Comparison of ENCODE assay signal across 8 mouse cellular contexts in the genomic region with DNA sequence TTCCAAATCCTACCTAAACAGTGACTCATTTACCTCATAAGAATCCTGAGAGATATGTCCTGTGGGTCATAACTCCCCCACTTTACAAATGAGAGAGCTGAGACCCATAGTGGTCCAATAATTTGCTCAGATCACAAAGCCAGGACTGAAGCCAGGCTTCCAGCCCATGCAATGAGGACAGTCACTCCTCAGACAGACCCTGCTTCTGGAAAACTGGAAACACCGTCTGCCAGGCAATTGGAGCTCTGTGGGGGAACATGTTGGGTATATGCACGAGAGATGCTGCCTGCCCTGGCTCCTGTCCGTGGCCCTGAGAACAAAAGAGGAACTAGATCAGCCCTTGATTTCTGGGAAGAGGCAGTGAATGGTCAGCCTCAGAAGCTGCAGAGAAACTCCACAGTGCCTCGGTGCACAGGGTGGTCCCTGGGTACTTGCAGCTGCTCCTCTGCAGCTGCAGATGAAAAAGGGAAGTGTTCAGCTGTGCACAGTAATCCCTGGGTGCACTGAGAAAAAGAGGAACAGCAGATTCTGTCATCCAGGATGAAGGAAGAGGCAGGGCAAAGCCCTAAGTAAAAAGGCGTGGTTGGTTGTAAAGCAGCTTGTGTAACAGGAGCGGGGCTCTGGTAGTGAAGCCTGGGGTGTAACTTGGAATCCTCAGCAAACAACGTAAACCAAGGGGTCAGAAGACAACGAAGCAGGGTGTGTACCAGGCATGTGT. TPM values are rescaled to one million over a fixed set of nuclear protein-coding genes. Genes with fewer than 3 reads are reported as not detected.
DNase-seq lines count a peak whose midpoint lies in the region; ATAC-seq lines count a peak whose summit lies in the region.

No protein-coding gene starts in this region.

- H3K9ac ChIP-seq in embryonic facial prominence, embryonic 15.5 days: no peak overlapping the region

- 23% methylated on average over 8 of the region's 8 CpGs for WGBS in embryonic facial prominence, embryonic 15.5 days

- no peak overlapping the region for H3K4me2 ChIP-seq in embryonic facial prominence, embryonic 15.5 days (replicated peaks)

- DNase-seq in layer of hippocampus, adult 11-12 months (ENCODE audit: low spot score): peak; percentile 16
- no peak for DNase-seq in layer of hippocampus, adult 8-10 months (ENCODE audit: low spot score in 2 of 2)
- DNase-seq in MEL-GATA-1-ER (ENCODE audit: extremely low read depth, low read depth): peak; percentile 90
- DNase-seq in kidney, postnatal 14 days: no peak
- no peak for DNase-seq in adrenal gland, postnatal 4 days (ENCODE audit: low spot score in 2 of 2)
- DNase-seq in c-Kit-positive CD71-positive TER-119-positive erythroid progenitor cells, embryonic 14.5 days (ENCODE audit: low spot score): no peak

- peak; percentile 51; the same call in 1 of the 2 replicates for ATAC-seq in embryonic facial prominence, embryonic 15.5 days (ENCODE audit: insufficient number of reproducible peaks, low FRiP score, low TSS enrichment, low read depth)
- ATAC-seq in megakaryocyte, adult 5-6 weeks (ENCODE audit: poor library complexity, severe bottlenecking): peak; percentile 91

- no peaks in the 10 kb centered on the region for H3K9me3 ChIP-seq in embryonic facial prominence, embryonic 15.5 days (replicated peaks)

- H3K27ac ChIP-seq in embryonic facial prominence, embryonic 15.5 days (replicated peaks): peak overlapping the region; percentile 51; the same call in 1 of the 2 replicates

- H3K27me3 ChIP-seq in embryonic facial prominence, embryonic 15.5 days: no peaks in the 10 kb centered on the region

- no peaks in the 10 kb centered on the region for H3K36me3 ChIP-seq in embryonic facial prominence, embryonic 15.5 days

- H3K4me3 ChIP-seq in embryonic facial prominence, embryonic 15.5 days (replicated peaks): no peak overlapping the region

- H3K4me1 ChIP-seq in embryonic facial prominence, embryonic 15.5 days: peaks cover 21% of the 10 kb centered on the region; the same call in 1 of the 2 replicates

RNA-seq across cellular contexts. Expression of a gene that starts 5.5 kb away (rescaled TPM):
- 10 to 100 TPM; 43.7 to 56.5 (median 52.1) TPM for total RNA-seq in layer of hippocampus, adult 8-10 months (2022)
- polyA plus RNA-seq in embryonic facial prominence, embryonic 15.5 days (2015; fragmentation: Nextera tagmentation; extraction: Ambion mirVana): 24.0 and 27.7 TPM in 2 replicates
- 7.3 and 9.2 TPM in 2 replicates for total RNA-seq in megakaryocyte, adult 5-6 weeks (2015)
- 8.4 and 10.0 TPM in 2 replicates for total RNA-seq in megakaryocyte, adult 5-6 weeks (2017)
- total RNA-seq in adrenal gland, postnatal 4 days (2021): 10 to 100 TPM; 64.6 to 75.2 TPM

Comparison
In these comparisons a context has a peak if more than half of its experiments do, and no peak if none do; other contexts are left out.
1. DNase-seq: peak in layer of hippocampus, adult 11-12 months (single experiment) and MEL-GATA-1-ER (single experiment); none in layer of hippocampus, adult 8-10 months (0 of 2), kidney, postnatal 14 days (single experiment), adrenal gland, postnatal 4 days (0 of 2) and c-Kit-positive CD71-positive TER-119-positive erythroid progenitor cells, embryonic 14.5 days (single experiment).
2. RNA of a gene that starts 5.5 kb away (total RNA-seq): 64.6 to 75.2 TPM in adrenal gland, postnatal 4 days and 43.7 to 56.5 TPM in layer of hippocampus, adult 8-10 months; 7.3 to 10.0 TPM in megakaryocyte, adult 5-6 weeks; every median in the first group is over 4 times any median in the second.